Mouse (Mus musculus): ENCODE results near the gene Itga4. TPM values are rescaled to one million over a fixed set of nuclear protein-coding genes. Genes with fewer than 3 reads are reported as not detected.

Itga4 gene
- polyA plus RNA-seq, 2 experiments, result 18.6 to 27.6 TPM

GRCm38 (mm10) chr2:79256001-79256339 is 744 bp downstream of the Itga4 start:
- no peak for ATAC-seq (ENCODE audit: insufficient read depth)
- DNase-seq (ENCODE audit: low read depth in 3 of 3, low spot score in 3 of 3), result no peak
- peaks cover 6% of the 10 kb centered on the region for H3K36me3 ChIP-seq (replicated peaks; ENCODE audit: control insufficient read depth, insufficient read depth, low read depth)
- H3K27ac ChIP-seq, result peak overlapping the region; percentile 92
- H3K4me2 ChIP-seq (ENCODE audit: low read depth), result peak overlapping the region; percentile 89
- peak overlapping the region; percentile 96 for H3K4me3 ChIP-seq (ENCODE audit: insufficient read depth in 1 of 2, low read depth in 2 of 2, low read length in 2 of 2)
- peak overlapping the region; percentile 100 for H3K9ac ChIP-seq (replicated peaks)
- TF ChIP-seq CTCF (IDR thresholded peaks at IDR 0.05; ENCODE audit: low read depth) (no peak), EP300 (IDR thresholded peaks at IDR 0.05; ENCODE audit: low read depth) (no peak)
- peaks cover 39 to 43% of the 10 kb centered on the region in 2 experiments for H3K4me1 ChIP-seq (replicated peaks; ENCODE audit: control insufficient read depth in 2 of 2, insufficient read depth in 2 of 2, low read length in 1 of 2)
- H3K27me3 ChIP-seq (ENCODE audit: control insufficient read depth, insufficient read depth, low read length), result no peaks in the 10 kb centered on the region; the same call in 1 of the 2 replicates
- 3% methylated on average over 7 of the region's 7 CpGs for WGBS (ENCODE audit: insufficient replicate concordance)
- H3K9me3 ChIP-seq (ENCODE audit: control insufficient read depth, low read length), result no peaks in the 10 kb centered on the region

GRCm38 (mm10) chr2:79256376-79256775 is 1.1 kb downstream of the Itga4 start:
- H3K4me3 ChIP-seq (ENCODE audit: insufficient read depth in 1 of 2, low read depth in 2 of 2, low read length in 2 of 2), result peak overlapping the region; percentile 96
- ATAC-seq (ENCODE audit: insufficient read depth) (no peak), DNase-seq (ENCODE audit: low read depth in 3 of 3, low spot score in 3 of 3) (no peak)
- H3K4me1 ChIP-seq (replicated peaks; ENCODE audit: control insufficient read depth in 2 of 2, insufficient read depth in 2 of 2, low read length in 1 of 2), result peaks cover 36 to 44% of the 10 kb centered on the region in 2 experiments
- H3K27ac ChIP-seq, result peak overlapping the region; percentile 92
- H3K9ac ChIP-seq (replicated peaks), result peak overlapping the region; percentile 100
- H3K27me3 ChIP-seq (ENCODE audit: control insufficient read depth, insufficient read depth, low read length), result no peaks in the 10 kb centered on the region; the same call in 1 of the 2 replicates
- H3K36me3 ChIP-seq (replicated peaks; ENCODE audit: control insufficient read depth, insufficient read depth, low read depth), result peaks cover 8% of the 10 kb centered on the region
- no peaks in the 10 kb centered on the region for H3K9me3 ChIP-seq (ENCODE audit: control insufficient read depth, low read length)
- WGBS (ENCODE audit: insufficient replicate concordance), result 6% methylated on average over 1 of the region's 1 CpGs
- H3K4me2 ChIP-seq (ENCODE audit: low read depth), result peak overlapping the region; percentile 89
- TF ChIP-seq EP300 (IDR thresholded peaks at IDR 0.05; ENCODE audit: low read depth) (no peak), CTCF (IDR thresholded peaks at IDR 0.05; ENCODE audit: low read depth) (no peak)

- Histone ChIP-seq H3K9ac (replicated peaks) (peak overlapping the region; percentile 100), H3K27me3 (ENCODE audit: control insufficient read depth, insufficient read depth, low read length) (no peaks in the 10 kb centered on the region; the same call in 1 of the 2 replicates), H3K27ac (peak overlapping the region; percentile 92), H3K9me3 (ENCODE audit: control insufficient read depth, low read length) (no peaks in the 10 kb centered on the region), H3K4me3 (ENCODE audit: insufficient read depth in 1 of 2, low read depth in 2 of 2, low read length in 2 of 2) (peak overlapping the region; percentile 96), H3K36me3 (replicated peaks; ENCODE audit: control insufficient read depth, insufficient read depth, low read depth) (peaks cover 12% of the 10 kb centered on the region), H3K4me2 (ENCODE audit: low read depth) (peak overlapping the region; percentile 89), H3K4me1 (replicated peaks; ENCODE audit: control insufficient read depth in 2 of 2, insufficient read depth in 2 of 2, low read length in 1 of 2) (peaks cover 38 to 45% of the 10 kb centered on the region in 2 experiments)
- TF ChIP-seq EP300 (IDR thresholded peaks at IDR 0.05; ENCODE audit: low read depth) (no peak), CTCF (IDR thresholded peaks at IDR 0.05; ENCODE audit: low read depth) (no peak)
- WGBS (ENCODE audit: insufficient replicate concordance), result 10% methylated on average over 4 of the region's 4 CpGs
- no peak for ATAC-seq (ENCODE audit: insufficient read depth)
- no peak for DNase-seq (ENCODE audit: low read depth in 3 of 3, low spot score in 3 of 3)
Observed at GRCm38 (mm10) chr2:79256880-79257279, 1.7 kb downstream of the Itga4 start.

- Histone ChIP-seq H3K4me3 (ENCODE audit: insufficient read depth in 1 of 2, low read depth in 2 of 2, low read length in 2 of 2) (peak overlapping the region; percentile 96), H3K4me1 (replicated peaks; ENCODE audit: control insufficient read depth in 2 of 2, insufficient read depth in 2 of 2, low read length in 1 of 2) (peaks cover 42 to 44% of the 10 kb centered on the region in 2 experiments), H3K9ac (replicated peaks) (peak overlapping the region; percentile 100), H3K4me2 (ENCODE audit: low read depth) (peak overlapping the region; percentile 89), H3K36me3 (replicated peaks; ENCODE audit: control insufficient read depth, insufficient read depth, low read depth) (peaks cover 15% of the 10 kb centered on the region), H3K9me3 (ENCODE audit: control insufficient read depth, low read length) (no peaks in the 10 kb centered on the region), H3K27ac (peak overlapping the region; percentile 92), H3K27me3 (ENCODE audit: control insufficient read depth, insufficient read depth, low read length) (no peaks in the 10 kb centered on the region; the same call in 1 of the 2 replicates)
- TF ChIP-seq CTCF (IDR thresholded peaks at IDR 0.05; ENCODE audit: low read depth), result no peak
- no peak for TF ChIP-seq EP300 (IDR thresholded peaks at IDR 0.05; ENCODE audit: low read depth)
- ATAC-seq (ENCODE audit: insufficient read depth) (no peak), DNase-seq (ENCODE audit: low read depth in 3 of 3, low spot score in 3 of 3) (no peak)
- 36% methylated on average over 4 of the region's 4 CpGs for WGBS (ENCODE audit: insufficient replicate concordance)
Observed at GRCm38 (mm10) chr2:79257411-79257810, 2.2 kb downstream of the Itga4 start.

GRCm38 (mm10) chr2:79259326-79259725 is 4.1 kb downstream of the Itga4 start:
- Histone ChIP-seq H3K9ac (replicated peaks) (peak overlapping the region; percentile 77), H3K4me1 (replicated peaks; ENCODE audit: control insufficient read depth in 2 of 2, insufficient read depth in 2 of 2, low read length in 1 of 2) (peaks cover 34 to 35% of the 10 kb centered on the region in 2 experiments), H3K4me3 (ENCODE audit: insufficient read depth in 1 of 2, low read depth in 2 of 2, low read length in 2 of 2) (peak overlapping the region; percentile 56 to 57)

More at GRCm38 (mm10) chr2:79259326-79259725, 4.1 kb downstream of the Itga4 start:
- ATAC-seq (ENCODE audit: insufficient read depth) (peak; percentile 80), DNase-seq (ENCODE audit: low read depth in 3 of 3, low spot score in 3 of 3) (peak; percentile 88 to 91 (median 90))
- Histone ChIP-seq H3K4me2 (ENCODE audit: low read depth) (peak overlapping the region; percentile 89), H3K27me3 (ENCODE audit: control insufficient read depth, insufficient read depth, low read length) (no peaks in the 10 kb centered on the region; the same call in 1 of the 2 replicates), H3K27ac (peak overlapping the region; percentile 95), H3K9me3 (ENCODE audit: control insufficient read depth, low read length) (no peaks in the 10 kb centered on the region), H3K36me3 (replicated peaks; ENCODE audit: control insufficient read depth, insufficient read depth, low read depth) (peaks cover 29% of the 10 kb centered on the region)
- TF ChIP-seq CTCF (IDR thresholded peaks at IDR 0.05; ENCODE audit: low read depth) (no peak), EP300 (IDR thresholded peaks at IDR 0.05; ENCODE audit: low read depth) (peak; percentile 98)
- WGBS (ENCODE audit: insufficient replicate concordance), result 9% methylated on average over 4 of the region's 4 CpGs

Measured in liver, embryonic 14.5 days (tissue).